ENCODE assay signal across 17 mouse cellular contexts in genomic region chr16:29204875-29205274, GRCm38 (mm10). TPM values are rescaled to one million over a fixed set of nuclear protein-coding genes. Genes with fewer than 3 reads are reported as not detected.
DNase-seq lines count a peak whose midpoint lies in the region; ATAC-seq and TF ChIP-seq lines count a peak whose summit lies in the region.
"Had no signal": no experiment of that assay in that cellular context is flagged by ENCODE, and none has a peak within 500 bp of the region (broad histone marks: within the 10 kb centered on the region; RNA-seq: fewer than 3 reads in every experiment).

No protein-coding gene starts in this region.

- intact Hi-C loops in left cerebral cortex, postnatal 4 days (cut with DNase I): no loop called here
- intact Hi-C loops in gastrocnemius, postnatal 36 days (cut with DNase I): no loop called here

- peak overlapping the region; percentile 67; the same call in 1 of the 2 replicates for H3K27ac ChIP-seq in forebrain, postnatal 0 days (ENCODE audit: low read depth, low read length)
- H3K27ac ChIP-seq: heart, embryonic 10.5 days; liver, embryonic 15.5 days; macrophage had no signal

- DNase-seq in left cerebral cortex, adult 18-20 months (ENCODE audit: low spot score in 2 of 2): peak; percentile 46 to 48
- DNase-seq in left cerebral cortex, postnatal 4 days: no peak
- DNase-seq in forebrain, postnatal 0 days: peak; percentile 90
- peak; percentile 35 for DNase-seq in layer of hippocampus, adult 9-11 months
- DNase-seq in right cerebral cortex, adult 18-20 months: peak; percentile 58
- no peak for DNase-seq in kidney, adult 8-10 months
- DNase-seq in cerebellum, adult 9-11 months: no peak
- no peak for DNase-seq in gastrocnemius, postnatal 36 days
- DNase-seq: adrenal gland, postnatal 10 days; heart, postnatal 36 days; thymus, adult 18-20 months had no signal

- no peaks in the 10 kb centered on the region for H3K27me3 ChIP-seq in forebrain, postnatal 0 days (ENCODE audit: insufficient read depth, low read length)
- H3K27me3 ChIP-seq: CH12.LX had no signal

- no peak overlapping the region for H3K9ac ChIP-seq in forebrain, postnatal 0 days
- H3K9ac ChIP-seq: liver, embryonic 15.5 days had no signal

- no peaks in the 10 kb centered on the region for H3K36me3 ChIP-seq in forebrain, postnatal 0 days (ENCODE audit: insufficient read depth)
- H3K36me3 ChIP-seq: heart, embryonic 10.5 days; liver, embryonic 15.5 days had no signal

- no peak overlapping the region for H3K4me3 ChIP-seq in forebrain, postnatal 0 days (ENCODE audit: low read depth, low read length)
- H3K4me3 ChIP-seq: heart, embryonic 10.5 days; liver, embryonic 15.5 days; myocyte had no signal

- H3K9me3 ChIP-seq in forebrain, postnatal 0 days (ENCODE audit: low read length): no peaks in the 10 kb centered on the region
- H3K9me3 ChIP-seq: heart, embryonic 10.5 days; liver, embryonic 15.5 days had no signal

- ATAC-seq in forebrain, postnatal 0 days: peak; percentile 87
- ATAC-seq: Patski had no signal

- no peak for TF ChIP-seq CTCF in forebrain, postnatal 0 days (IDR thresholded peaks at IDR 0.05; ENCODE audit: low read depth)

- 28% methylated on average over 7 of the region's 7 CpGs for WGBS in forebrain, postnatal 0 days

- peaks cover 6% of the 10 kb centered on the region; the same call in 1 of the 2 replicates for H3K4me1 ChIP-seq in forebrain, postnatal 0 days (ENCODE audit: insufficient read depth)
- H3K4me1 ChIP-seq: liver, embryonic 15.5 days had no signal

- no peak overlapping the region for H3K4me2 ChIP-seq in forebrain, postnatal 0 days (ENCODE audit: low read depth)
- H3K4me2 ChIP-seq: liver, embryonic 15.5 days had no signal

RNA-seq across cellular contexts. Expression of gene Hrasls, which starts 4.6 kb away (rescaled TPM):
- total RNA-seq in left cerebral cortex, adult 18-20 months (2021): 10 to 100 TPM; 31.4 to 39.0 TPM
- total RNA-seq in left cerebral cortex, postnatal 4 days (2021): 1 to 10 TPM; 5.1 to 5.9 TPM
- total RNA-seq in forebrain, postnatal 0 days (2014; rRNA removed): 9.0 and 10.9 TPM in 2 replicates
- polyA plus RNA-seq in forebrain, postnatal 0 days (2015; fragmentation: Nextera tagmentation; extraction: Ambion mirVana): 4.3 and 6.3 TPM in 2 replicates
- 10 to 100 TPM; 51.3 to 61.6 TPM for total RNA-seq in gastrocnemius, postnatal 36 days (2021)
- total RNA-seq: CH12.LX had no signal
- polyA plus RNA-seq: macrophage, Patski had no signal

Comparison
In these comparisons a context has a peak if more than half of its experiments do, and no peak if none do; other contexts are left out.
1. DNase-seq: peak in left cerebral cortex, adult 18-20 months (2 of 2), forebrain, postnatal 0 days (single experiment), layer of hippocampus, adult 9-11 months (single experiment) and right cerebral cortex, adult 18-20 months (single experiment); none in left cerebral cortex, postnatal 4 days (single experiment), kidney, adult 8-10 months (0 of 2), cerebellum, adult 9-11 months (single experiment) and gastrocnemius, postnatal 36 days (0 of 2).